Mouse (Mus musculus): Measurements from ENCODE around the gene Pithd1. TPM values are rescaled to one million over a fixed set of nuclear protein-coding genes. Genes with fewer than 3 reads are reported as not detected.

The Pithd1 gene
- total RNA-seq, 2 experiments from 2014 or later, result 34.5 to 42.5 TPM

DNA sequence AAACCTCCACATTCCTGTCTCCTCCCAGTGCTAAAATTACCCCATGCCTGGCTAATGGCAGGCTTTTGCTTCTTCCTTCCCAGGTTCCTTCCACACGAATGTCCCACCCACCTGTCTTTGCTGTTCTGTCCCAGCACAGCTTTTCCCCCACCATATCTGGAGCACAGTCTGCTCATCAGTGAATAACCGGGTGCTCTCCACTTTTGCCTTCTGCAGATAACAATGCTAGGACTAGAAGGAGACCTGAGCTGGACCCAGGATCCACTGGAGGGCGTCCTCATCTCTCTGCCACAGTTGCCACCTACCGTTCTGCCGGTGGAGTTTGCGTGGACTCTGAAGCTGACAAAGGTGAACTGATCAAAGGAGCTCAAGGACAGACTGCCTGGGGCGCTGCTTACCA lies 48.2 kb downstream of the Pithd1 start:
- peak; percentile 50 for ATAC-seq (replicated peaks; ENCODE audit: low FRiP score, low TSS enrichment, poor library complexity, severe bottlenecking)

DNA sequence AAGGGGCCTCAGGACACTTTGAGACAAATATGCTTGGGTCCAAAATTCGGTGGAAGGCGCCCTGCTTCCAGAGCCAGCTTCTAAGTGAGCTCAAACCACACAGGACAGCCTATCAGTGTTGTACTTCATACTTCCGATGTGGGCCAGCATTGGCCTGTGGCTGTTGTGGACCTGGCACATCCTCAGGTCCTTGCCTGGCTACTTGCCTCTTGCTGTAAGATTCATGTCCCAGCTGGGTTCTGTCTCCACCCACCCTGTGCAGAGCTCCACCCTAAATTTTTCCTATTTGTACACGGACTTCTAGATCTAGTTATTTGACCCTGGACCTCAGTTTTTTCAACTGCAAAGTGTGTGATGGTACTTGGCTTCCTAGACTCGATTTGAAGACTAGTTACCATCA lies 51.6 kb downstream of the Pithd1 start:
- ATAC-seq (replicated peaks; ENCODE audit: low FRiP score, low TSS enrichment, poor library complexity, severe bottlenecking), result no peak

DNA sequence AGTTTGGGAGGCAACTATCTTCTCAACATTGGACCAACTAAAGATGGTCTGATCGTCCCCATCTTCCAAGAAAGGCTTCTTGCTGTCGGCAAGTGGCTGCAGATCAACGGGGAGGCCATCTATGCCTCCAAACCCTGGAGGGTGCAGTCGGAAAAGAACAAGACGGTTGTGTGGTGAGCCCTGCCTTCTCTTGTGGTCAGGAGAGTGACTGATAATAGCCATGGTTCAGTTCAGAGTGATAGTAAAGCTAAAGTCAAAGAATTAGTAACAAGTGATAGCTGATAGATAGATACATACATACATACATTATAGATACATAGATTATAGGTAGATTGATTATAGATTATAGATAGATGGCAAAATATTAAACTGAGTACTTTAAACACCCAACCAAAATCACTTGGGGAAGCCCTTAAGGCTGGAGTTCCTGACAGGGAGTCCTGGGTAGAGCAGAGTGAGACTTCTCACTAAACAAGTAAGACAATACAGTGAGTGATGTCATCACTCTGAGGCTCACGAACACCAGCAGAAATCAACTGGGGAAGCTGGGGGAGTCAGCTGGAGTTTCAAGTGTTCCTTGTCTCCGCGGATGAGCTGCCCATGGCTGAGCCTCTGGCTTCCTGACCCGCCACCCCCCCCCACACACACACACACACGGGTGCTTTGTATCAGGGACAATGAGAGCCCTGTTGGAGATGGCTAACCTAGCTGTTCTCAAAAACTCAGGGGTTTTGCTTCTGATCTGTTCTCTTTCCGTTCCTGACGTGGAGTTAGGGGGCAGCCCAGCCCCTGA lies 52.2 kb downstream of the Pithd1 start:
- ATAC-seq (replicated peaks; ENCODE audit: low FRiP score, low TSS enrichment, poor library complexity, severe bottlenecking), result peak; percentile 72

DNA sequence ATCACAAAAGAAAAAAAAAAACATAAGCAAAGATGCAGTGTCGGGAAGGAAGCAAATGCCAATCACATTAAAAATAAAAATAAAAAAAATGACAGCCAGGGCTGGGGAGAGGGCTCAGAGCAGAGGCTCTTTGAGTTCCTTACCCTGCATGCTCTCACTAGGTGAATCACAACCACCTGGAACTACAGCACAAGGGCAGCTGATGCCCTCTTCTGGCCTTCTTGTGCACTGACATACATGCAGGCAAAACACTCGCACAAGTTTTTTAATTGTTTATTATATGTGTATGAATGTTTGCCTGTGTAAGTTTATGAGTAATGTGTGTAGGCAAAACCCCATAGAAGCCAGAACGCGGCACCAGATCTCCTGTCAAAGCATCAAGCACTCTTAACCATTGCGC lies 55.2 kb downstream of the Pithd1 start:
- peak; percentile 42; the same call in 1 of the 2 replicates for ATAC-seq (replicated peaks; ENCODE audit: low FRiP score, low TSS enrichment, poor library complexity, severe bottlenecking)

DNA sequence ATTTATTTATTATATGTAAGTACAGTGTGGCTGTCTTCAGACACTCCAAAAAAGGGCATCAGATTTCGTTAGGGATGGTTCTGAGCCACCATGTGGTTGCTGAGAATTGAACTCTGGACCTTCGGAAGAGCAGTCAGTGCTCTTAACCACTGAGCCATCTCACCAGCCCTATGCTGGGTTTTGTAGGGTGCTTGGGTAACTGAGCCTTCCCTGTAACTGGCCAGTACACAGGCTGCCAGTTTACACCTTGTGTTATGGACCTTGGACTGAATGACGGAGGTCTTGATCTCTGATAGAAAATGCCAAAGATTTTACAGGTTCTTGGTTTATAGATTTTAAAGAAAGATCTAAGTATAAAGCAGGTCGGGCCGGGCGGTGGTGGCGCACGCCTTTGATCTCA lies 56.8 kb downstream of the Pithd1 start:
- ATAC-seq (replicated peaks; ENCODE audit: low FRiP score, low TSS enrichment, poor library complexity, severe bottlenecking), result no peak

DNA sequence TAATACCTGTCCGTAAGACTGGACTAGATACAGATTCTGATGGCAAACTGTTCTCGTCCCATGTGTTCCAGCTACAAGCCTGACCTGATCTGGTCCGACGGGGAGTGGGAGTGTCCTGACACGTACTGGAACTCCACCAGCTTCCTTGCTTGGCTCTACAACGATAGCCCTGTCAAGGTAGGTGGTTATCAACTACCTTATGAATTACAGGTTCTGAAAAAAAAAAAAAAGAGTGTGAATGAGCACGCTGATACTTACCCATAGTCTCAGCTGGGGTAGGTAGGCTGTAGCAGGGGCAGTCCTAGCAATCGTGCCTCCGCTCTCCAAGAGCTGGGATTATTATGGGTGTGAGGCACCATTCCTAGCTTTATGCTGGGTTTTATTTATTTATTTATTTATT lies 57.2 kb downstream of the Pithd1 start:
- no peak for ATAC-seq (replicated peaks; ENCODE audit: low FRiP score, low TSS enrichment, poor library complexity, severe bottlenecking)

DNA sequence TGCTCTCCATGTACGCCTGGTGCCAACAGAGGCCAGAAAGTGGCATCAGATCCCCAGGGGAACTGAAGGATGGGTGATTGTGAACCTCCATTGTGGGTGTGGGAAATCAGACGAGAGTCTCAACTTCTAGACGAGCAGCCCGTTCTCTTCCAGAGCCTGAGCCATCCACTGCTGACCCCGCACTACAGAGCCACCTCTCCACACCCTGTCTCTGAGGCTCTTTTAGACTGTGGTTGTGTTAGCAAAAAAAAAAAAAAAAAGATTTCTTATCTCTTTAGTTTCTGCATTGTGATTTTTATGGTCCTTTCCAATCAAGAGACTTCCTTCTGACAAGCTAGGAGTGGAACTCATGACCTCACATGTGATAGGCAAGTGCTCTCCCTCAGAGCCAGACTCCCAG lies 57.7 kb downstream of the Pithd1 start:
- ATAC-seq (replicated peaks; ENCODE audit: low FRiP score, low TSS enrichment, poor library complexity, severe bottlenecking), result no peak

DNA sequence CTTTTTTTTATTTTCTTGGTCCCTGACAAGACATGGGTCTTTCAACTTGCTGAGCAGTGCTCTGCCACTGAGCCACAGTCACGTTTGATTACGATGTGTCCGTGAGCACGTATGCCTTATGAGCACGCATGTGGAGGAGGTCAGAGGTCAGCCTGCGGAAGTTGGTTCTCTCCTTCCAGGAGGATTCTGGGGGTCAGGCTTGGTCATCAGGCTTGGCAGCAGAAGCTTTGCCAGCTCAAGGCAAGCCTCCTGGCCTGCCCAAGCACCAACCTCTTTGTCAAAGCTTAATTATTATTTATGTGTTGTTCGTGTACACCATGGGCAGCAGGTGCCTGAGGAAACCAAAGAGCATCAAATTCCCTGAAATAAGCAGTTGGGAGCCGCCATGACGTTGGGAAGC lies 58.7 kb downstream of the Pithd1 start:
- ATAC-seq (replicated peaks; ENCODE audit: low FRiP score, low TSS enrichment, poor library complexity, severe bottlenecking), result no peak

DNA sequence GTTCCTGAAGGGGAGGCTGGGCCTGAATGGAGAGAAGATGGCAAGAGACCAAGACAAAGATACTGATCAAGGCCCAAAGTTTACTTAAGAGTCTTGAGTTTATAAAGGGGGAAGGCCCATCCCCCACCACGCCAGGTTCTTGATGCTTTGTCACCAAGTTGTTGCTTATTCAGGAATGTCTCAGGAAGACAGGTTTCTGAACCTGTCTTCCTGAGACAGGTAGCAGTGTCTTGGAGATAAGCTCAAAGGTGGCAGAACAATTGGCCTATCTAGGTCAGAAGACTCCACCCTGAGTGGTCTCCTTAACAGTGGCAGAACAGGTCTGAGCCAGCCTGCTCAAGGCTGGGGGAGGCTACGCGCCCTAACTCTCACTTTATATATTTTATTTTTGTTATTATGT lies 60.2 kb downstream of the Pithd1 start:
- ATAC-seq (replicated peaks; ENCODE audit: low FRiP score, low TSS enrichment, poor library complexity, severe bottlenecking), result no peak

DNA sequence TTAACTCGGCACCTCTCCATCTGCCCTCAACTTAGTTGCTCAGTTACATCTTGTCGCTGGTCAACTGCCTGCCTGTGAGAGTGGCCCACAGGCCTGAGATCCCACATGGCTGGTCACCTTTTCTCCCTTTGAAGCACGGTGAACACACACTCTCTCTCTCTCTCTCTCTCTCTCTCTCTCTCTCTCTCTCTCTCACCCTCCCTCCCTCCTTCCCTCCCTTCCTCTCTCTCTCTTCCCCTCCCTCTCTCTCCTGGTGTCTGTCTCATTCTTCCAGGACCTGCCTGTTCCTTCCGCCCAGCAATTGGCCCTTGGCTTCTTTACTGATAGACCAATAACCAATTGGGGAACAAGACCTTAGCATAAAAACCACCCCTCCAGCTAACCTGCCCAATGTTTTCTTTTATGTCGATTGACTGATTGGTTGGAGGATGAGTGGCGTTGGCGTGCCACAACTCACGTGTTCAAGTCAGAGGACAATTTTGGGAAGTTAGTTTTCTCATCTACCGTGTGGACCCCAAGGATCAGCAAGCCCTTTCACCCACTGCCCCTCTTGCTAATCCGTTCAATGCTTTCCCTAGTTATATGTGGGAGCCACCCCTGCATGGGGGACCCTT lies 60.8 kb downstream of the Pithd1 start:
- no peak for ATAC-seq (replicated peaks; ENCODE audit: low FRiP score, low TSS enrichment, poor library complexity, severe bottlenecking)

Other genes with a start within 250 kb of the Pithd1 start
- gene Myom3, start 227.5 kb downstream of the Pithd1 start, total RNA-seq (2014; fragmentation: Nextera tagmentation), result not detected in 2 replicates
- not detected in 2 replicates for gene Myom3, start 227.5 kb downstream of the Pithd1 start, total RNA-seq (2017)
- 272 and 280 TPM in 2 replicates for gene Srsf10, start 131.5 kb downstream of the Pithd1 start, total RNA-seq (2014; fragmentation: Nextera tagmentation)
- gene Srsf10, start 131.5 kb downstream of the Pithd1 start, total RNA-seq (2017), result 322 and 402 TPM in 2 replicates
- gene Pnrc2, start 113.4 kb downstream of the Pithd1 start, total RNA-seq (2014; fragmentation: Nextera tagmentation), result 105 and 128 TPM in 2 replicates
- gene Pnrc2, start 113.4 kb downstream of the Pithd1 start, total RNA-seq (2017), result 145 and 204 TPM in 2 replicates
- gene Cnr2, start 91.9 kb downstream of the Pithd1 start, total RNA-seq (2014; fragmentation: Nextera tagmentation), result 19.4 and 24.3 TPM in 2 replicates
- 19.4 and 20.1 TPM in 2 replicates for gene Cnr2, start 91.9 kb downstream of the Pithd1 start, total RNA-seq (2017)
- gene Fuca1, start 66.5 kb downstream of the Pithd1 start, total RNA-seq (2014; fragmentation: Nextera tagmentation), result 45.6 and 64.2 TPM in 2 replicates
- 136 and 139 TPM in 2 replicates for gene Fuca1, start 66.5 kb downstream of the Pithd1 start, total RNA-seq (2017)
- gene Hmgcl, start 40.8 kb downstream of the Pithd1 start, total RNA-seq (2014; fragmentation: Nextera tagmentation), result 69.7 and 72.9 TPM in 2 replicates
- gene Hmgcl, start 40.8 kb downstream of the Pithd1 start, total RNA-seq (2017), result 42.6 and 65.4 TPM in 2 replicates
- 13.8 and 22.1 TPM in 2 replicates for gene Gale, start 23.5 kb downstream of the Pithd1 start, total RNA-seq (2014; fragmentation: Nextera tagmentation)
- 6.5 and 8.1 TPM in 2 replicates for gene Gale, start 23.5 kb downstream of the Pithd1 start, total RNA-seq (2017)
- gene Lypla2, start 14.6 kb downstream of the Pithd1 start, total RNA-seq (2014; fragmentation: Nextera tagmentation), result 45.2 and 63.2 TPM in 2 replicates
- gene Lypla2, start 14.6 kb downstream of the Pithd1 start, total RNA-seq (2017), result 13.7 and 17.5 TPM in 2 replicates
- gene Eloa, start 34.5 kb upstream of the Pithd1 start, total RNA-seq (2014; fragmentation: Nextera tagmentation), result 41.0 and 41.3 TPM in 2 replicates
- 48.9 and 51.8 TPM in 2 replicates for gene Eloa, start 34.5 kb upstream of the Pithd1 start, total RNA-seq (2017)
- gene Rpl11, start 66.2 kb upstream of the Pithd1 start, total RNA-seq (2014; fragmentation: Nextera tagmentation), result 1,812 and 1,837 TPM in 2 replicates
- gene Rpl11, start 66.2 kb upstream of the Pithd1 start, total RNA-seq (2017), result 1,215 and 1,345 TPM in 2 replicates
- gene Id3, start 156.2 kb upstream of the Pithd1 start, total RNA-seq (2014; fragmentation: Nextera tagmentation), result 1.5 and 7.8 TPM in 2 replicates
- gene Id3, start 156.2 kb upstream of the Pithd1 start, total RNA-seq (2017), result 1.9 and 3.1 TPM in 2 replicates
- 11.1 and 17.0 TPM in 2 replicates for gene E2f2, start 185.1 kb upstream of the Pithd1 start, total RNA-seq (2014; fragmentation: Nextera tagmentation)
- 4.5 and 10.2 TPM in 2 replicates for gene E2f2, start 185.1 kb upstream of the Pithd1 start, total RNA-seq (2017)
- not detected in 2 replicates for gene Asap3, start 219.1 kb upstream of the Pithd1 start, total RNA-seq (2014; fragmentation: Nextera tagmentation)
- gene Asap3, start 219.1 kb upstream of the Pithd1 start, total RNA-seq (2017), result not detected in 2 replicates